Mouse (Mus musculus) fat pad, adult 2 months (tissue): Measurements from ENCODE around the gene Adamts2.

Experiments used
- DNase-seq: peaks from one replicate; pipeline ENCODE4 v3.0.0-alpha.2; 2011; ENCODE audit warnings: low read depth, low spot score; ENCODE audit errors: extremely low read depth

Gene Adamts2

GRCm38 (mm10) chr11:50725595-50725994 lies 123.7 kb downstream of the Adamts2 start:
- no peak for DNase-seq

GRCm38 (mm10) chr11:50726035-50726434 lies 124.2 kb downstream of the Adamts2 start:
- no peak for DNase-seq

GRCm38 (mm10) chr11:50733146-50733545 lies 131.3 kb downstream of the Adamts2 start:
- DNase-seq, result no peak

GRCm38 (mm10) chr11:50734129-50734528 lies 132.2 kb downstream of the Adamts2 start:
- DNase-seq, result no peak

GRCm38 (mm10) chr11:50736548-50736947 lies 134.7 kb downstream of the Adamts2 start:
- DNase-seq, result no peak

- DNase-seq, result no peak
These were observed 136.6 kb downstream of the Adamts2 start for GRCm38 (mm10) chr11:50738436-50738835.

- no peak for DNase-seq
These were observed 137.6 kb downstream of the Adamts2 start for GRCm38 (mm10) chr11:50739453-50739852.

GRCm38 (mm10) chr11:50742146-50742545 lies 140.3 kb downstream of the Adamts2 start:
- DNase-seq, result no peak

GRCm38 (mm10) chr11:50744971-50745370 lies 143.1 kb downstream of the Adamts2 start:
- no peak for DNase-seq

GRCm38 (mm10) chr11:50746508-50746907 lies 144.6 kb downstream of the Adamts2 start:
- no peak for DNase-seq

GRCm38 (mm10) chr11:50750983-50751585 lies 149.2 kb downstream of the Adamts2 start:
- no peak for DNase-seq

GRCm38 (mm10) chr11:50757741-50758140 lies 155.9 kb downstream of the Adamts2 start:
- DNase-seq, result no peak

- no peak for DNase-seq
These were observed 164.6 kb downstream of the Adamts2 start for GRCm38 (mm10) chr11:50766461-50766860.

- no peak for DNase-seq
These were observed 165.2 kb downstream of the Adamts2 start for GRCm38 (mm10) chr11:50767039-50767438.

GRCm38 (mm10) chr11:50768995-50769749 lies 167.3 kb downstream of the Adamts2 start:
- no peak for DNase-seq

GRCm38 (mm10) chr11:50771006-50771405 lies 169.1 kb downstream of the Adamts2 start:
- DNase-seq, result no peak

GRCm38 (mm10) chr11:50797674-50798073 lies 195.8 kb downstream of the Adamts2 start:
- DNase-seq, result no peak

- no peak for DNase-seq
These were observed 197.0 kb downstream of the Adamts2 start for GRCm38 (mm10) chr11:50798836-50799235.

GRCm38 (mm10) chr11:50814233-50814632 lies 212.3 kb downstream of the Adamts2 start:
- DNase-seq, result no peak

GRCm38 (mm10) chr11:50826214-50826613 lies 224.3 kb downstream of the Adamts2 start:
- DNase-seq, result no peak

GRCm38 (mm10) chr11:50827010-50827953 lies 225.4 kb downstream of the Adamts2 start, which contains the start of gene Zfp354c:
Zfp354c (minus strand) TSS chr11:50827724.
- no peak for DNase-seq
